Comparison of ENCODE assay signal across 13 mouse cellular contexts in the genomic region with DNA sequence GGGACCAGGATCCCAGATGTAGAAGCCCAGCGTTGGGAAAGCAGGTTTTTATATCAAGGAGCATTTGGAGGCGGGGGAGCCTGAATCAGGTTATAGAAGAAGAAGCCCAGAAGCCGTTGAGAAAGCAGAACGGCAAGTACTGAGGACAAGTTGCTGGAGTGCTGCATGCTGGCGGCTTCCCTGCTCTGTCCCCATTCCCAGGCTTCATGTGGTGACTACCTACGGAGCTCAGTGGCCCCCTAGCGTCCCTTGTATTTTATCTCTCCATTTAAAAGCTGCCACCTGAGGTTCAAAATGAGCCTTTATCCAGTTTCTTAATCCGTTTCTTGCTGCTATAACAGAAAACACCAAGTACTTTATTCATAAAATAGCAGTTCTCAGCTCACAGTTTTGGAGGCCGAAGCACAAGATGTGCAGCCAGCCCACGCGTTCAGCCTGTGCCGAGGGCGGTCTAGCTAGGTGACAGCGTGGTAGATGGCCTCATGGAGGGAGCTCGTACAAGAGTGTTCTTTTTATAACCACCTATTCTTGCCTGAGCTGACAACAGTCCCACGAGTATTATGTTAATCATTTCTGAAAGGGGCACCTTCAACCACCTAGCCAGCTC. TPM values are rescaled to one million over a fixed set of nuclear protein-coding genes. Genes with fewer than 3 reads are reported as not detected.
A peak's percentile ranks its signal among the peaks of the same experiment; 100 is the strongest.
DNase-seq lines count a peak whose midpoint lies in the region; ATAC-seq and TF ChIP-seq lines count a peak whose summit lies in the region.
"Had no signal": no experiment of that assay in that cellular context is flagged by ENCODE, and none has a peak within 500 bp of the region (broad histone marks: within the 10 kb centered on the region; RNA-seq: fewer than 3 reads in every experiment).

No protein-coding gene starts in this region.

- no peak overlapping the region for H3K4me2 ChIP-seq in kidney, postnatal 0 days (ENCODE audit: low read length)
- H3K4me2 ChIP-seq in kidney, embryonic 14.5 days (replicated peaks; ENCODE audit: low read depth, low read length), result no peak overlapping the region
- no peak overlapping the region for H3K4me2 ChIP-seq in midbrain, postnatal 0 days (ENCODE audit: low read depth, low read length, poor library complexity, severe bottlenecking)
- H3K4me2 ChIP-seq in midbrain, embryonic 15.5 days, result no peak overlapping the region
- H3K4me2 ChIP-seq in forebrain, embryonic 15.5 days (replicated peaks), result no peak overlapping the region

- no peak for ATAC-seq in kidney, postnatal 0 days (replicated peaks; ENCODE audit: low FRiP score, low read depth)
- no peak for ATAC-seq in kidney, embryonic 14.5 days (ENCODE audit: low FRiP score, low TSS enrichment)
- no peak for ATAC-seq in midbrain, postnatal 0 days (ENCODE audit: low FRiP score)
- ATAC-seq in midbrain, embryonic 15.5 days (replicated peaks), result no peak
- ATAC-seq in forebrain, embryonic 15.5 days (replicated peaks), result no peak
- ATAC-seq: hindbrain, embryonic 16.5 days had no signal

- H3K4me3 ChIP-seq in kidney, postnatal 0 days (replicated peaks; ENCODE audit: low read depth, low read length), result no peak overlapping the region
- no peak overlapping the region for H3K4me3 ChIP-seq in kidney, embryonic 14.5 days (ENCODE audit: low read length)
- no peak overlapping the region for H3K4me3 ChIP-seq in midbrain, postnatal 0 days (ENCODE audit: low read depth, low read length)
- H3K4me3 ChIP-seq in midbrain, embryonic 15.5 days, result no peak overlapping the region
- H3K4me3 ChIP-seq in forebrain, embryonic 15.5 days, result no peak overlapping the region
- H3K4me3 ChIP-seq: heart, embryonic 10.5 days; myocyte had no signal

- no peaks in the 10 kb centered on the region for H3K9me3 ChIP-seq in kidney, postnatal 0 days (replicated peaks; ENCODE audit: low read length)
- no peaks in the 10 kb centered on the region for H3K9me3 ChIP-seq in kidney, embryonic 14.5 days (ENCODE audit: control insufficient read depth, low read length)
- H3K9me3 ChIP-seq in midbrain, postnatal 0 days (ENCODE audit: low read length), result no peaks in the 10 kb centered on the region
- no peaks in the 10 kb centered on the region for H3K9me3 ChIP-seq in midbrain, embryonic 15.5 days
- H3K9me3 ChIP-seq in forebrain, embryonic 15.5 days, result no peaks in the 10 kb centered on the region
- H3K9me3 ChIP-seq: heart, embryonic 10.5 days had no signal

- peak; percentile 53 for DNase-seq in cerebellum, adult 9-10 months
- DNase-seq in cerebellum, postnatal 4 days (ENCODE audit: low spot score in 2 of 2), result no peak
- DNase-seq in kidney, postnatal 0 days (ENCODE audit: low spot score), result peak; percentile 27
- DNase-seq in midbrain, postnatal 0 days (ENCODE audit: low spot score), result no peak
- no peak for DNase-seq in thymus, adult 18-20 months
- DNase-seq: cerebellum, adult 11 months; kidney, postnatal 14 days had no signal

- 0 out of 2 replicates have a peak, but pooled peaks cover 7% of the 10 kb centered on the region for H3K4me1 ChIP-seq in kidney, postnatal 0 days (replicated peaks; ENCODE audit: insufficient read depth, low read length)
- peaks cover 2% of the 10 kb centered on the region; the same call in 1 of the 2 replicates for H3K4me1 ChIP-seq in kidney, embryonic 14.5 days (ENCODE audit: control insufficient read depth, insufficient read depth, low read length)
- no peaks in the 10 kb centered on the region for H3K4me1 ChIP-seq in midbrain, postnatal 0 days (ENCODE audit: insufficient read depth, low read length)
- peaks cover 11% of the 10 kb centered on the region for H3K4me1 ChIP-seq in midbrain, embryonic 15.5 days
- H3K4me1 ChIP-seq in forebrain, embryonic 15.5 days, result 0 out of 2 replicates have a peak, but pooled peaks cover 5% of the 10 kb centered on the region

- H3K27ac ChIP-seq in kidney, postnatal 0 days, result no peak overlapping the region
- H3K27ac ChIP-seq in kidney, embryonic 14.5 days (ENCODE audit: low read depth, low read length), result no peak overlapping the region
- no peak overlapping the region for H3K27ac ChIP-seq in midbrain, postnatal 0 days (ENCODE audit: low read depth, low read length)
- H3K27ac ChIP-seq in midbrain, embryonic 15.5 days, result no peak overlapping the region
- H3K27ac ChIP-seq in forebrain, embryonic 15.5 days (replicated peaks), result no peak overlapping the region
- H3K27ac ChIP-seq: heart, embryonic 10.5 days had no signal

- 72% methylated on average over 16 of the region's 16 CpGs for WGBS in kidney, postnatal 0 days
- WGBS in kidney, embryonic 14.5 days, result 69% methylated on average over 16 of the region's 16 CpGs
- WGBS in midbrain, postnatal 0 days, result 70% methylated on average over 16 of the region's 16 CpGs
- 71% methylated on average over 16 of the region's 16 CpGs for WGBS in midbrain, embryonic 15.5 days
- WGBS in forebrain, embryonic 15.5 days, result 67% methylated on average over 16 of the region's 16 CpGs

- H3K27me3 ChIP-seq in kidney, postnatal 0 days (ENCODE audit: insufficient read depth, low read length), result no peaks in the 10 kb centered on the region
- H3K27me3 ChIP-seq in kidney, embryonic 14.5 days (ENCODE audit: control insufficient read depth, insufficient read depth, low read length), result no peaks in the 10 kb centered on the region; the same call in 1 of the 2 replicates
- no peaks in the 10 kb centered on the region for H3K27me3 ChIP-seq in midbrain, postnatal 0 days (ENCODE audit: insufficient read depth, low read length)
- H3K27me3 ChIP-seq in midbrain, embryonic 15.5 days (replicated peaks), result no peaks in the 10 kb centered on the region
- H3K27me3 ChIP-seq in forebrain, embryonic 15.5 days, result no peaks in the 10 kb centered on the region

- H3K9ac ChIP-seq in kidney, postnatal 0 days (ENCODE audit: low read depth, low read length), result no peak overlapping the region
- no peak overlapping the region for H3K9ac ChIP-seq in kidney, embryonic 14.5 days (ENCODE audit: low read depth, low read length)
- H3K9ac ChIP-seq in midbrain, postnatal 0 days (replicated peaks; ENCODE audit: low read length, poor library complexity, severe bottlenecking), result no peak overlapping the region
- H3K9ac ChIP-seq in midbrain, embryonic 15.5 days, result no peak overlapping the region
- H3K9ac ChIP-seq in forebrain, embryonic 15.5 days (replicated peaks), result no peak overlapping the region

- peak; percentile 28; the same call in 1 of the 2 replicates for TF ChIP-seq CTCF in kidney, postnatal 0 days (IDR thresholded peaks at IDR 0.05; ENCODE audit: low read depth)
- TF ChIP-seq CTCF in midbrain, postnatal 0 days (IDR thresholded peaks at IDR 0.05), result peak; percentile 28; the same call in 1 of the 2 replicates

- H3K36me3 ChIP-seq in kidney, postnatal 0 days (ENCODE audit: insufficient read depth, low read length), result no peaks in the 10 kb centered on the region
- no peaks in the 10 kb centered on the region for H3K36me3 ChIP-seq in kidney, embryonic 14.5 days (ENCODE audit: control insufficient read depth, insufficient read depth, low read length)
- no peaks in the 10 kb centered on the region for H3K36me3 ChIP-seq in midbrain, postnatal 0 days (ENCODE audit: insufficient read depth, low read length)
- no peaks in the 10 kb centered on the region for H3K36me3 ChIP-seq in midbrain, embryonic 15.5 days (replicated peaks)
- H3K36me3 ChIP-seq in forebrain, embryonic 15.5 days, result no peaks in the 10 kb centered on the region
- H3K36me3 ChIP-seq: heart, embryonic 10.5 days had no signal

RNA-seq across cellular contexts. Expression of gene Specc1, which starts 54.2 kb away (rescaled TPM):
- 8.7 and 10.2 TPM in 2 replicates for polyA plus RNA-seq in kidney, postnatal 0 days (2015; fragmentation: Nextera tagmentation; extraction: Ambion mirVana)
- polyA plus RNA-seq in kidney, embryonic 14.5 days (2014; fragmentation: Nextera tagmentation; extraction: Ambion mirVana), result 6.6 and 13.6 TPM in 2 replicates
- 25.0 and 27.5 TPM in 2 replicates for total RNA-seq in midbrain, postnatal 0 days (2014; rRNA removed)
- 11.6 and 12.8 TPM in 2 replicates for polyA plus RNA-seq in midbrain, postnatal 0 days (2015; fragmentation: Nextera tagmentation; extraction: Ambion mirVana)
- polyA plus RNA-seq in midbrain, embryonic 15.5 days (2015; fragmentation: Nextera tagmentation; extraction: Ambion mirVana), result 10.0 and 11.3 TPM in 2 replicates
- 10.7 and 11.7 TPM in 2 replicates for polyA plus RNA-seq in forebrain, embryonic 15.5 days (2015; fragmentation: Nextera tagmentation; extraction: Ambion mirVana)

Comparison
In these comparisons a context has a peak if more than half of its experiments do, and no peak if none do; other contexts are left out.
1. DNase-seq: peak in cerebellum, adult 9-10 months (single experiment) and kidney, postnatal 0 days (single experiment); none in cerebellum, postnatal 4 days (0 of 2), midbrain, postnatal 0 days (single experiment) and thymus, adult 18-20 months (0 of 2).